In the genomic region with DNA sequence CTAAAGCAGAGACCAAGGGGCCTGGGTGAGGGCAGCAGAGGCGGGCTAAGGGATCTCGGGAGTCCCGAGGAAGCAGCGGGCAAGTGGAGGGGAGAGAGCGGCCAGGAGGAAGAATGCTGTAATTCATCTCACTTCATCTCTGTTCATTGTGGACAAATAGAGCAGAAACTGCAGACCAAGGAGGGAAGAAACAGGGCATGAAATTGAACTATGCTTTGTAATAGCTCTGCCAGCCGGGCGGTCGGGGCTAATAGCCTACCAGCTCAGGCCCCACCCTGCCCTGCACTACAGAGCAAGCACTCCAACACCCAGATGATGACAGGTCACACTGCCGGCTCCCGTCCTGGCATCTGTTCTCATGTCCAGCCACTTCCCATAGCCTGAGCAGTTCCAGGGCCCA, we compare ENCODE assay signal across 15 mouse cellular contexts. TPM values are rescaled to one million over a fixed set of nuclear protein-coding genes. Genes with fewer than 3 reads are reported as not detected.
DNase-seq lines count a peak whose midpoint lies in the region; ATAC-seq lines count a peak whose summit lies in the region.
"Had no signal": no experiment of that assay in that cellular context is flagged by ENCODE, and none has a peak within 500 bp of the region (broad histone marks: within the 10 kb centered on the region; RNA-seq: fewer than 3 reads in every experiment).

No protein-coding gene starts in this region.

- H3K4me1 ChIP-seq in midbrain, embryonic 10.5 days, result peaks cover 74% of the 10 kb centered on the region
- peaks cover 56% of the 10 kb centered on the region for H3K4me1 ChIP-seq in midbrain, embryonic 15.5 days
- peaks cover 12% of the 10 kb centered on the region; the same call in 1 of the 2 replicates for H3K4me1 ChIP-seq in forebrain, embryonic 11.5 days (replicated peaks; ENCODE audit: control insufficient read depth, insufficient read depth, low read length)
- H3K4me1 ChIP-seq in hindbrain, embryonic 16.5 days (ENCODE audit: control insufficient read depth, insufficient read depth, low read depth, low read length), result peaks cover 22% of the 10 kb centered on the region

- H3K4me2 ChIP-seq in midbrain, embryonic 15.5 days, result no peak overlapping the region
- H3K4me2 ChIP-seq in forebrain, embryonic 11.5 days (ENCODE audit: low read depth, low read length, severe bottlenecking), result no peak overlapping the region
- H3K4me2 ChIP-seq in hindbrain, embryonic 16.5 days (ENCODE audit: low read length), result no peak overlapping the region
- H3K4me2 ChIP-seq: limb, embryonic 15.5 days had no signal

- ATAC-seq in midbrain, embryonic 15.5 days (replicated peaks), result no peak
- ATAC-seq in forebrain, embryonic 11.5 days (replicated peaks; ENCODE audit: low FRiP score), result peak; percentile 8; the same call in 1 of the 2 replicates
- peak; percentile 31; the same call in 1 of the 2 replicates for ATAC-seq in hindbrain, embryonic 16.5 days
- ATAC-seq: Patski had no signal

- no peak for DNase-seq in midbrain, embryonic 10.5 days (ENCODE audit: low spot score)
- DNase-seq in forebrain, embryonic 11.5 days (ENCODE audit: low spot score), result no peak
- peak; percentile 13 for DNase-seq in retina, adult 2 months (ENCODE audit: low read depth, low spot score)
- DNase-seq in adrenal gland, postnatal 36 days, result no peak
- DNase-seq in thymus, postnatal 14 days, result no peak
- no peak for DNase-seq in ovary, postnatal 36 days (ENCODE audit: low spot score)
- DNase-seq: adrenal gland, postnatal 25 days; kidney, adult 2 months; thymus, adult 2 months had no signal

- H3K36me3 ChIP-seq in midbrain, embryonic 10.5 days, result no peaks in the 10 kb centered on the region
- H3K36me3 ChIP-seq in midbrain, embryonic 15.5 days (replicated peaks), result no peaks in the 10 kb centered on the region
- no peaks in the 10 kb centered on the region for H3K36me3 ChIP-seq in forebrain, embryonic 11.5 days (ENCODE audit: control insufficient read depth, insufficient read depth, low read length)
- H3K36me3 ChIP-seq in hindbrain, embryonic 16.5 days (ENCODE audit: control insufficient read depth, insufficient read depth, low read length), result no peaks in the 10 kb centered on the region
- H3K36me3 ChIP-seq: limb, embryonic 15.5 days had no signal

- no peaks in the 10 kb centered on the region for H3K9me3 ChIP-seq in midbrain, embryonic 10.5 days (replicated peaks)
- no peaks in the 10 kb centered on the region for H3K9me3 ChIP-seq in midbrain, embryonic 15.5 days
- no peaks in the 10 kb centered on the region for H3K9me3 ChIP-seq in forebrain, embryonic 11.5 days (ENCODE audit: control insufficient read depth, low read length)
- H3K9me3 ChIP-seq in hindbrain, embryonic 16.5 days (ENCODE audit: control insufficient read depth, low read length), result no peaks in the 10 kb centered on the region
- H3K9me3 ChIP-seq: limb, embryonic 15.5 days had no signal

- peaks cover 39% of the 10 kb centered on the region for H3K27me3 ChIP-seq in midbrain, embryonic 10.5 days (ENCODE audit: low read depth, poor library complexity, severe bottlenecking)
- H3K27me3 ChIP-seq in midbrain, embryonic 15.5 days (replicated peaks), result no peaks in the 10 kb centered on the region
- no peaks in the 10 kb centered on the region for H3K27me3 ChIP-seq in forebrain, embryonic 11.5 days (ENCODE audit: control insufficient read depth, insufficient read depth, low read length)
- no peaks in the 10 kb centered on the region; the same call in 1 of the 2 replicates for H3K27me3 ChIP-seq in hindbrain, embryonic 16.5 days (replicated peaks; ENCODE audit: control insufficient read depth, insufficient read depth, low read length)

- no peak overlapping the region for H3K9ac ChIP-seq in midbrain, embryonic 15.5 days
- H3K9ac ChIP-seq in forebrain, embryonic 11.5 days (ENCODE audit: low read length), result no peak overlapping the region
- peak overlapping the region; percentile 47 for H3K9ac ChIP-seq in hindbrain, embryonic 16.5 days (ENCODE audit: low read depth, low read length)
- H3K9ac ChIP-seq: limb, embryonic 15.5 days had no signal

- 43% methylated on average over 10 of the region's 10 CpGs for WGBS in midbrain, embryonic 10.5 days
- WGBS in midbrain, embryonic 15.5 days, result 19% methylated on average over 10 of the region's 10 CpGs
- WGBS in forebrain, embryonic 11.5 days, result 23% methylated on average over 10 of the region's 10 CpGs
- WGBS in hindbrain, embryonic 16.5 days, result 10% methylated on average over 10 of the region's 10 CpGs

- H3K4me3 ChIP-seq in midbrain, embryonic 10.5 days, result no peak overlapping the region
- H3K4me3 ChIP-seq in midbrain, embryonic 15.5 days, result no peak overlapping the region
- H3K4me3 ChIP-seq in forebrain, embryonic 11.5 days (ENCODE audit: low read depth, low read length), result no peak overlapping the region
- H3K4me3 ChIP-seq in hindbrain, embryonic 16.5 days (ENCODE audit: low read length), result no peak overlapping the region
- H3K4me3 ChIP-seq: limb, embryonic 15.5 days; myocyte had no signal

- peak overlapping the region; percentile 69 for H3K27ac ChIP-seq in midbrain, embryonic 10.5 days (replicated peaks)
- no peak overlapping the region for H3K27ac ChIP-seq in midbrain, embryonic 15.5 days
- H3K27ac ChIP-seq in forebrain, embryonic 11.5 days (ENCODE audit: low read depth, low read length), result 0 out of 2 replicates have a peak overlapping the region, but pooled peaks have one; percentile 4
- no peak overlapping the region; the same call in 1 of the 2 replicates for H3K27ac ChIP-seq in hindbrain, embryonic 16.5 days (ENCODE audit: low read depth, low read length)
- H3K27ac ChIP-seq: limb, embryonic 15.5 days had no signal

RNA-seq across cellular contexts. Expression of gene Disp3, which starts 34.4 kb away (rescaled TPM):
- polyA plus RNA-seq in midbrain, embryonic 10.5 days (2016; fragmentation: Nextera tagmentation; extraction: Ambion mirVana), result 3.2 and 3.7 TPM in 2 replicates
- polyA plus RNA-seq in midbrain, embryonic 15.5 days (2015; fragmentation: Nextera tagmentation; extraction: Ambion mirVana), result 12.5 and 13.6 TPM in 2 replicates
- polyA plus RNA-seq in forebrain, embryonic 11.5 days (2014; fragmentation: Nextera tagmentation; extraction: Ambion mirVana), result 2.3 and 3.0 TPM in 2 replicates
- polyA plus RNA-seq in hindbrain, embryonic 16.5 days (2015; fragmentation: Nextera tagmentation; extraction: Ambion mirVana), result 11.6 and 13.6 TPM in 2 replicates
- under 1 TPM; 0.13 to 0.63 TPM for total RNA-seq in adrenal gland, postnatal 36 days (2021)
- total RNA-seq: heart, postnatal 25 days had no signal

Comparison
In these comparisons a context has a peak if more than half of its experiments do, and no peak if none do; other contexts are left out.
1. H3K27ac ChIP-seq: peak in midbrain, embryonic 10.5 days (single experiment) and forebrain, embryonic 11.5 days (single experiment); none in midbrain, embryonic 15.5 days (single experiment) and hindbrain, embryonic 16.5 days (single experiment).